Mouse (Mus musculus) ES-E14 (cell line): ENCODE data around the gene Sidt1.

Experiments
- CHD2 ChIP-seq: IDR thresholded peaks from 2 replicates; pipeline ENCODE4 v1.6.1; 2014; ENCODE audit warnings: mild to moderate bottlenecking, low read depth, low read length, inconsistent platforms
- HCFC1 ChIP-seq: IDR thresholded peaks from 2 replicates; pipeline ENCODE4 v1.6.1; 2012; ENCODE audit warnings: low read length, inconsistent platforms, borderline replicate concordance; ENCODE audit not compliant: insufficient read depth
- MAFK ChIP-seq: IDR thresholded peaks from 2 replicates; pipeline ENCODE4 v1.6.1; 2014; ENCODE audit warnings: mild to moderate bottlenecking, low read depth, low read length, inconsistent platforms; ENCODE audit not compliant: insufficient read depth
- ZC3H11A ChIP-seq: IDR thresholded peaks from 2 replicates; pipeline ENCODE4 v1.6.1; 2012; ENCODE audit warnings: low read depth, mild to moderate bottlenecking, inconsistent platforms, low read length, borderline replicate concordance
- ZNF384 ChIP-seq: IDR thresholded peaks from 2 replicates; pipeline ENCODE4 v1.6.1; 2012; ENCODE audit warnings: low read depth, low read length, inconsistent platforms

GRCm38 (mm10) chr16:44347071-44347901 is 14.3 kb upstream of the Sidt1 start, which contains the start of gene Spice1:
- TF ChIP-seq CHD2 (no peak), ZNF384 (no peak), HCFC1 (0 out of 2 replicates have a peak, but pooled peaks have one; percentile 48), ZC3H11A (no peak), MAFK (no peak)
